Mouse (Mus musculus) MEL (cell line): ENCODE measurements at regions not wholly inside any gene's neighbourhood (a gene's known extent, or its start where the extent isn't known, plus 50 kb on each side); places are given as distances from the start of the nearest gene placed in this dataset.
A peak's percentile ranks its signal among the peaks of the same experiment; 100 is the strongest.

ENCODE experiments used
- DNase-seq: peaks from one replicate; pipeline ENCODE4 v3.0.0; 2011; ENCODE audit warnings: low read depth, low spot score
- H3K27ac ChIP-seq: 2 replicates; pipeline ENCODE4 v1.5.1; 2012; ENCODE audit warnings: low read depth, mild to moderate bottlenecking, control low read depth, low read length, moderate library complexity; ENCODE audit not compliant: control insufficient read depth
- H3K27me3 ChIP-seq, 2 experiments: fragments of 150-350 bp in 1 of 2; sonication (generic) in 1 of 2; 2 replicates each; pipeline ENCODE4 v1.6.1; 2012; ENCODE audit warnings: low read length in 2 of 2, mild to moderate bottlenecking in 2 of 2, improper control_type of control experiment in 1 of 2, moderate library complexity in 1 of 2; ENCODE audit not compliant: insufficient read depth in 2 of 2, control insufficient read depth in 1 of 2
- H3K36me3 ChIP-seq, 2 experiments: 2 replicates each; pipeline ENCODE4 v1.6.1; 2012 to 2014; ENCODE audit warnings: low read length in 2 of 2, improper control_type of control experiment in 1 of 2, inconsistent platforms in 1 of 2, mild to moderate bottlenecking in 1 of 2; ENCODE audit not compliant: insufficient read depth in 2 of 2, control insufficient read depth in 1 of 2
- H3K4me1 ChIP-seq, 2 experiments: fragments of 150-350 bp in 1 of 2; sonication (generic) in 1 of 2; 2 replicates each; pipeline ENCODE4 v1.6.1; 2012; ENCODE audit warnings: low read length in 2 of 2, improper control_type of control experiment in 1 of 2, mild to moderate bottlenecking in 1 of 2; ENCODE audit not compliant: insufficient read depth in 2 of 2, control insufficient read depth in 1 of 2
- H3K4me3 ChIP-seq, 2 experiments: fragments of 150-350 bp in 1 of 2; sonication (generic) in 1 of 2; 2 replicates each; pipeline ENCODE4 v1.5.1; 2012; ENCODE audit warnings: low read depth in 2 of 2, low read length in 2 of 2, mild to moderate bottlenecking in 2 of 2, moderate library complexity in 2 of 2, control low read depth in 1 of 2, improper control_type of control experiment in 1 of 2; ENCODE audit not compliant: control insufficient read depth in 1 of 2, insufficient read depth in 1 of 2
- H3K79me2 ChIP-seq: 2 replicates; pipeline ENCODE4 v1.6.1; 2012; ENCODE audit warnings: mild to moderate bottlenecking, low read length, moderate library complexity; ENCODE audit not compliant: control insufficient read depth, poor library complexity, insufficient read depth
- H3K9ac ChIP-seq: 2 replicates; pipeline ENCODE4 v1.6.1; 2012; ENCODE audit warnings: low read depth, mild to moderate bottlenecking, control low read depth, low read length, moderate library complexity; ENCODE audit not compliant: control insufficient read depth, poor library complexity, severe bottlenecking
- H3K9me3 ChIP-seq: fragments of 150-350 bp; sonication (generic); replicated peaks from 2 replicates; pipeline ENCODE4 v1.6.1; 2012; ENCODE audit warnings: mild to moderate bottlenecking, low read length, improper control_type of control experiment, moderate library complexity; ENCODE audit not compliant: insufficient read depth
- BHLHE40 ChIP-seq: IDR thresholded peaks from 2 replicates; pipeline ENCODE4 v1.6.1; 2012; ENCODE audit warnings: low read depth, mild to moderate bottlenecking, inconsistent platforms, low read length, improper control_type of control experiment, borderline replicate concordance
- CHD1 ChIP-seq: IDR thresholded peaks from 2 replicates; pipeline ENCODE4 v1.6.1; 2012; ENCODE audit warnings: low read depth, mild to moderate bottlenecking, inconsistent platforms, low read length, improper control_type of control experiment
- CTCF ChIP-seq, 3 experiments: IDR thresholded peaks in 2 of 3; conservative IDR thresholded peaks in 1 of 3; 2 replicates each; pipeline ENCODE4 v1.5.1; 2011 to 2012; ENCODE audit warnings: low read length in 3 of 3, low read depth in 2 of 3, mild to moderate bottlenecking in 2 of 3, improper control_type of control experiment in 1 of 3, inconsistent platforms in 1 of 3, mixed read lengths in 1 of 3, moderate library complexity in 1 of 3; ENCODE audit not compliant: control insufficient read depth in 1 of 3, insufficient read depth in 1 of 3, poor library complexity in 1 of 3, severe bottlenecking in 1 of 3
- E2F4 ChIP-seq: IDR thresholded peaks from 2 replicates; pipeline ENCODE4 v1.6.1; 2011; ENCODE audit warnings: low read depth, low read length, improper control_type of control experiment, borderline replicate concordance
- ETS1 ChIP-seq: IDR thresholded peaks from 2 replicates; pipeline ENCODE4 v1.6.1; 2012; ENCODE audit warnings: low read depth, mild to moderate bottlenecking, inconsistent platforms, low read length, improper control_type of control experiment, moderate library complexity
- GABPA ChIP-seq: IDR thresholded peaks from 2 replicates; pipeline ENCODE4 v1.6.1; 2012; ENCODE audit warnings: low read depth, mild to moderate bottlenecking, inconsistent platforms, low read length, improper control_type of control experiment, moderate library complexity
- HCFC1 ChIP-seq: IDR thresholded peaks from 2 replicates; pipeline ENCODE4 v1.6.1; 2012; ENCODE audit warnings: low read depth, mild to moderate bottlenecking, inconsistent platforms, low read length, improper control_type of control experiment, moderate library complexity
- KAT2A ChIP-seq: conservative IDR thresholded peaks from 2 replicates; pipeline ENCODE4 v1.6.1; 2012; ENCODE audit warnings: low read depth, low read length, improper control_type of control experiment, inconsistent platforms
- MAFK ChIP-seq: IDR thresholded peaks from 2 replicates; pipeline ENCODE4 v1.6.1; 2011; ENCODE audit warnings: low read depth, mild to moderate bottlenecking, low read length, improper control_type of control experiment, borderline replicate concordance
- MAX ChIP-seq: IDR thresholded peaks from 2 replicates; pipeline ENCODE4 v1.6.1; 2011; ENCODE audit warnings: low read length, improper control_type of control experiment
- MAZ ChIP-seq: IDR thresholded peaks from 2 replicates; pipeline ENCODE4 v1.6.1; 2012; ENCODE audit warnings: low read depth, mild to moderate bottlenecking, inconsistent platforms, low read length, improper control_type of control experiment
- MYB ChIP-seq: IDR thresholded peaks from 2 replicates; pipeline ENCODE4 v1.6.1; 2011; ENCODE audit warnings: mild to moderate bottlenecking, low read depth, low read length, improper control_type of control experiment
- NELFE ChIP-seq: IDR thresholded peaks from 2 replicates; pipeline ENCODE4 v1.6.1; 2011; ENCODE audit warnings: low read depth, low read length, improper control_type of control experiment
- NRF1 ChIP-seq: IDR thresholded peaks from 2 replicates; pipeline ENCODE4 v1.6.1; 2014; ENCODE audit warnings: low read depth, mild to moderate bottlenecking, inconsistent platforms, low read length, improper control_type of control experiment, moderate library complexity; ENCODE audit not compliant: poor library complexity, insufficient read depth, severe bottlenecking
- POLR2A ChIP-seq, 2 experiments: IDR thresholded peaks; 2 replicates each; pipeline ENCODE4 v1.6.1; 2011 to 2012; ENCODE audit warnings: low read length in 2 of 2, mild to moderate bottlenecking in 2 of 2, control low read depth in 1 of 2, improper control_type of control experiment in 1 of 2, low read depth in 1 of 2, moderate library complexity in 1 of 2; ENCODE audit not compliant: control insufficient read depth in 1 of 2, insufficient read depth in 1 of 2, poor library complexity in 1 of 2
- POLR2AphosphoS2 ChIP-seq: IDR thresholded peaks from 2 replicates; pipeline ENCODE4 v1.6.1; 2011; ENCODE audit warnings: low read length, improper control_type of control experiment
- POLR2AphosphoS5 ChIP-seq: IDR thresholded peaks from 2 replicates; pipeline ENCODE4 v1.6.1; 2012; ENCODE audit warnings: low read depth, borderline replicate concordance, mild to moderate bottlenecking, inconsistent platforms, low read length, moderate library complexity, mixed read lengths
- RAD21 ChIP-seq: IDR thresholded peaks from 2 replicates; pipeline ENCODE4 v1.6.1; 2011; ENCODE audit warnings: mild to moderate bottlenecking, low read depth, low read length, improper control_type of control experiment
- RCOR1 ChIP-seq: IDR thresholded peaks from 2 replicates; pipeline ENCODE4 v1.6.1; 2012; ENCODE audit warnings: low read depth, mild to moderate bottlenecking, inconsistent platforms, low read length, improper control_type of control experiment
- SMC3 ChIP-seq: IDR thresholded peaks from 2 replicates; pipeline ENCODE4 v1.6.1; 2011; ENCODE audit warnings: low read depth, low read length, improper control_type of control experiment
- UBTF ChIP-seq: IDR thresholded peaks from 2 replicates; pipeline ENCODE4 v1.6.1; 2012; ENCODE audit warnings: low read depth, mild to moderate bottlenecking, inconsistent platforms, low read length, improper control_type of control experiment, moderate library complexity, borderline replicate concordance; ENCODE audit not compliant: insufficient read depth
- USF1 ChIP-seq: IDR thresholded peaks from 2 replicates; pipeline ENCODE4 v1.6.1; 2014; ENCODE audit warnings: low read depth, mild to moderate bottlenecking, inconsistent platforms, low read length, improper control_type of control experiment, moderate library complexity
- USF2 ChIP-seq, 2 experiments: IDR thresholded peaks; 2 replicates each; pipeline ENCODE4 v1.6.1; 2011 to 2012; ENCODE audit warnings: improper control_type of control experiment in 2 of 2, low read length in 2 of 2, borderline replicate concordance in 1 of 2, inconsistent platforms in 1 of 2, low read depth in 1 of 2, mild to moderate bottlenecking in 1 of 2; ENCODE audit not compliant: insufficient read depth in 1 of 2
- ZKSCAN1 ChIP-seq: IDR thresholded peaks from 2 replicates; pipeline ENCODE4 v1.6.1; 2012; ENCODE audit warnings: low read depth, mild to moderate bottlenecking, inconsistent platforms, low read length, improper control_type of control experiment, moderate library complexity
- ZMIZ1 ChIP-seq: IDR thresholded peaks from 2 replicates; pipeline ENCODE4 v1.6.1; 2012; ENCODE audit warnings: low read depth, mild to moderate bottlenecking, inconsistent platforms, low read length, improper control_type of control experiment, moderate library complexity

GRCm38 (mm10) chr10:23715511-23715910 is 71.6 kb downstream of the Rps12 start:
- Histone ChIP-seq H3K9ac (no peak overlapping the region), H3K4me1 (no peaks in the 10 kb centered on the region), H3K27ac (no peak overlapping the region), H3K27me3 (no peaks in the 10 kb centered on the region), H3K9me3 (no peaks in the 10 kb centered on the region), H3K36me3 (no peaks in the 10 kb centered on the region), H3K4me3 (no peak overlapping the region), H3K79me2 (no peaks in the 10 kb centered on the region)
- no peak for DNase-seq
- TF ChIP-seq MAFK (no peak), BHLHE40 (no peak), CHD1 (no peak), NRF1 (no peak), RCOR1 (no peak)
- TF ChIP-seq, all 39 proteins: peak for 0

- H3K4me3 ChIP-seq = no peak overlapping the region
These were observed 72.0 kb downstream of the Rps12 start for GRCm38 (mm10) chr10:23715101-23715500.

GRCm38 (mm10) chr10:23712691-23713378 is 74.2 kb downstream of the Rps12 start:
- no peaks in the 10 kb centered on the region for H3K36me3 ChIP-seq
- H3K27ac ChIP-seq = no peak overlapping the region
- H3K27me3 ChIP-seq = no peaks in the 10 kb centered on the region
- H3K9me3 ChIP-seq = no peaks in the 10 kb centered on the region
- no peaks in the 10 kb centered on the region for H3K79me2 ChIP-seq
- TF ChIP-seq GABPA = no peak
- TF ChIP-seq UBTF = no peak
- TF ChIP-seq SMC3 = no peak
- no peak for TF ChIP-seq ZKSCAN1
- no peak for TF ChIP-seq MAX
- no peak for TF ChIP-seq KAT2A
- TF ChIP-seq NELFE = no peak
- TF ChIP-seq USF2 (IDR thresholded peaks at IDR 0.05; ENCODE audit: borderline replicate concordance in 1 of 2, insufficient read depth in 1 of 2, low read depth in 1 of 2, low read length in 2 of 2) = no peak
- TF ChIP-seq MYB = no peak
- no peak for TF ChIP-seq POLR2AphosphoS5
- TF ChIP-seq MAZ = no peak
- TF ChIP-seq RAD21 = no peak
- TF ChIP-seq HCFC1 = no peak
- no peak for TF ChIP-seq POLR2A (IDR thresholded peaks at IDR 0.05; ENCODE audit: control insufficient read depth in 1 of 2, insufficient read depth in 1 of 2, low read depth in 1 of 2, low read length in 2 of 2, poor library complexity in 1 of 2)
- TF ChIP-seq NRF1 = no peak
- no peak for TF ChIP-seq E2F4
- no peak for TF ChIP-seq POLR2AphosphoS2
- TF ChIP-seq RCOR1 = no peak
- TF ChIP-seq, all 39 proteins: peak for 0
- no peak overlapping the region for H3K4me3 ChIP-seq
- no peak overlapping the region for H3K9ac ChIP-seq
- H3K4me1 ChIP-seq = no peaks in the 10 kb centered on the region
- DNase-seq = no peak

More at GRCm38 (mm10) chr10:23715101-23715500, 72.0 kb downstream of the Rps12 start:
- Histone ChIP-seq H3K27ac (no peak overlapping the region), H3K27me3 (no peaks in the 10 kb centered on the region), H3K9ac (no peak overlapping the region), H3K36me3 (no peaks in the 10 kb centered on the region), H3K9me3 (no peaks in the 10 kb centered on the region), H3K4me1 (no peaks in the 10 kb centered on the region), H3K79me2 (no peaks in the 10 kb centered on the region)
- peak; percentile 12 for DNase-seq
- TF ChIP-seq CTCF (IDR thresholded peaks at IDR 0.05 in 2 of 3, conservative IDR thresholded peaks at IDR 0.05 in 1 of 3; ENCODE audit: control insufficient read depth in 1 of 3, insufficient read depth in 1 of 3, low read depth in 2 of 3, low read length in 3 of 3, poor library complexity in 1 of 3, severe bottlenecking in 1 of 3) (peak in 2 of 3 experiments; percentile 27 to 37; a peak in 2 of 6 replicates), ZMIZ1 (no peak), E2F4 (no peak), ETS1 (no peak), USF1 (no peak)
